8 mouse cellular contexts compared by ENCODE assay signal in genomic region chr5:20676193-20676871, GRCm38 (mm10).
A peak's percentile ranks its signal among the peaks of the same experiment; 100 is the strongest.
DNase-seq lines count a peak whose midpoint lies in the region; ATAC-seq and TF ChIP-seq lines count a peak whose summit lies in the region.

No protein-coding gene starts in this region.

- no peak overlapping the region for H3K4me2 ChIP-seq in hindbrain, embryonic 14.5 days (replicated peaks)

- TF ChIP-seq CTCF in brain, embryonic 14.5 days (IDR thresholded peaks at IDR 0.05; ENCODE audit: borderline replicate concordance, extremely low read depth, insufficient read depth, insufficient read length): no peak

- peak; percentile 26 for DNase-seq in layer of hippocampus, adult 9-11 months
- DNase-seq in layer of hippocampus, postnatal 25 days (ENCODE audit: extremely low spot score in 1 of 2, low spot score in 1 of 2): no peak
- DNase-seq in brain, embryonic 14.5 days (ENCODE audit: low read depth): peak; percentile 81
- DNase-seq in hindbrain, embryonic 14.5 days (ENCODE audit: low spot score): peak; percentile 27
- DNase-seq in retina, embryonic 14.5 days (ENCODE audit: low spot score): peak; percentile 42
- no peak for DNase-seq in Muller cell, postnatal 12 days (ENCODE audit: inconsistent ontology term)
- DNase-seq in gastrocnemius, postnatal 10 days: no peak
- no peak for DNase-seq in kidney, adult 11 months

- H3K9ac ChIP-seq in hindbrain, embryonic 14.5 days: no peak overlapping the region

- 0 out of 2 replicates have a peak overlapping the region, but pooled peaks have one; percentile 34 for H3K27ac ChIP-seq in hindbrain, embryonic 14.5 days

- H3K4me3 ChIP-seq in hindbrain, embryonic 14.5 days (replicated peaks; ENCODE audit: low read length): no peak overlapping the region

- no peaks in the 10 kb centered on the region for H3K27me3 ChIP-seq in hindbrain, embryonic 14.5 days (ENCODE audit: control insufficient read depth, insufficient read depth, low read length)

- no peak for TF ChIP-seq POLR2A in brain, embryonic 14.5 days (IDR thresholded peaks at IDR 0.05; ENCODE audit: borderline replicate concordance, extremely low read depth, insufficient read depth, insufficient read length, poor library complexity, severe bottlenecking)

- no peaks in the 10 kb centered on the region for H3K36me3 ChIP-seq in hindbrain, embryonic 14.5 days (replicated peaks; ENCODE audit: control insufficient read depth, insufficient read depth)

- ATAC-seq in hindbrain, embryonic 14.5 days (ENCODE audit: low FRiP score): peak; percentile 58

- peaks cover 8% of the 10 kb centered on the region for H3K4me1 ChIP-seq in hindbrain, embryonic 14.5 days (replicated peaks; ENCODE audit: control insufficient read depth, insufficient read depth, low read length)

- WGBS in hindbrain, embryonic 14.5 days: 12% methylated on average over 7 of the region's 7 CpGs

- no peaks in the 10 kb centered on the region for H3K9me3 ChIP-seq in hindbrain, embryonic 14.5 days (ENCODE audit: control insufficient read depth, low read length)

Comparison
In these comparisons a context has a peak if more than half of its experiments do, and no peak if none do; other contexts are left out.
1. DNase-seq: peak in layer of hippocampus, adult 9-11 months (single experiment), brain, embryonic 14.5 days (single experiment), hindbrain, embryonic 14.5 days (single experiment) and retina, embryonic 14.5 days (single experiment); none in layer of hippocampus, postnatal 25 days (0 of 2), Muller cell, postnatal 12 days (single experiment), gastrocnemius, postnatal 10 days (single experiment) and kidney, adult 11 months (single experiment).